Mouse (Mus musculus) MEL (cell line): ENCODE measurements around the gene Tada2a. TPM values are rescaled to one million over a fixed set of nuclear protein-coding genes. Genes with fewer than 3 reads are reported as not detected.

Experiments used
- DNase-seq: peaks from one replicate; pipeline ENCODE4 v3.0.0; 2011; ENCODE audit warnings: low read depth, low spot score
- H3K27ac ChIP-seq: 2 replicates; pipeline ENCODE4 v1.5.1; 2012; ENCODE audit warnings: low read depth, mild to moderate bottlenecking, control low read depth, low read length, moderate library complexity; ENCODE audit not compliant: control insufficient read depth
- H3K27me3 ChIP-seq, 2 experiments: fragments of 150-350 bp in 1 of 2; sonication (generic) in 1 of 2; 2 replicates each; pipeline ENCODE4 v1.6.1; 2012; ENCODE audit warnings: low read length in 2 of 2, mild to moderate bottlenecking in 2 of 2, improper control_type of control experiment in 1 of 2, moderate library complexity in 1 of 2; ENCODE audit not compliant: insufficient read depth in 2 of 2, control insufficient read depth in 1 of 2
- H3K36me3 ChIP-seq, 2 experiments: 2 replicates each; pipeline ENCODE4 v1.6.1; 2012 to 2014; ENCODE audit warnings: low read length in 2 of 2, improper control_type of control experiment in 1 of 2, inconsistent platforms in 1 of 2, mild to moderate bottlenecking in 1 of 2; ENCODE audit not compliant: insufficient read depth in 2 of 2, control insufficient read depth in 1 of 2
- H3K4me1 ChIP-seq, 2 experiments: fragments of 150-350 bp in 1 of 2; sonication (generic) in 1 of 2; 2 replicates each; pipeline ENCODE4 v1.6.1; 2012; ENCODE audit warnings: low read length in 2 of 2, improper control_type of control experiment in 1 of 2, mild to moderate bottlenecking in 1 of 2; ENCODE audit not compliant: insufficient read depth in 2 of 2, control insufficient read depth in 1 of 2
- H3K4me3 ChIP-seq, 2 experiments: fragments of 150-350 bp in 1 of 2; sonication (generic) in 1 of 2; 2 replicates each; pipeline ENCODE4 v1.5.1; 2012; ENCODE audit warnings: low read depth in 2 of 2, low read length in 2 of 2, mild to moderate bottlenecking in 2 of 2, moderate library complexity in 2 of 2, control low read depth in 1 of 2, improper control_type of control experiment in 1 of 2; ENCODE audit not compliant: control insufficient read depth in 1 of 2, insufficient read depth in 1 of 2
- H3K79me2 ChIP-seq: 2 replicates; pipeline ENCODE4 v1.6.1; 2012; ENCODE audit warnings: mild to moderate bottlenecking, low read length, moderate library complexity; ENCODE audit not compliant: control insufficient read depth, poor library complexity, insufficient read depth
- H3K9ac ChIP-seq: 2 replicates; pipeline ENCODE4 v1.6.1; 2012; ENCODE audit warnings: low read depth, mild to moderate bottlenecking, control low read depth, low read length, moderate library complexity; ENCODE audit not compliant: control insufficient read depth, poor library complexity, severe bottlenecking
- H3K9me3 ChIP-seq: fragments of 150-350 bp; sonication (generic); replicated peaks from 2 replicates; pipeline ENCODE4 v1.6.1; 2012; ENCODE audit warnings: mild to moderate bottlenecking, low read length, improper control_type of control experiment, moderate library complexity; ENCODE audit not compliant: insufficient read depth
- BHLHE40 ChIP-seq: IDR thresholded peaks from 2 replicates; pipeline ENCODE4 v1.6.1; 2012; ENCODE audit warnings: low read depth, mild to moderate bottlenecking, inconsistent platforms, low read length, improper control_type of control experiment, borderline replicate concordance
- CHD1 ChIP-seq: IDR thresholded peaks from 2 replicates; pipeline ENCODE4 v1.6.1; 2012; ENCODE audit warnings: low read depth, mild to moderate bottlenecking, inconsistent platforms, low read length, improper control_type of control experiment
- CTCF ChIP-seq, 3 experiments: IDR thresholded peaks in 2 of 3; conservative IDR thresholded peaks in 1 of 3; 2 replicates each; pipeline ENCODE4 v1.5.1; 2011 to 2012; ENCODE audit warnings: low read length in 3 of 3, low read depth in 2 of 3, mild to moderate bottlenecking in 2 of 3, improper control_type of control experiment in 1 of 3, inconsistent platforms in 1 of 3, mixed read lengths in 1 of 3, moderate library complexity in 1 of 3; ENCODE audit not compliant: control insufficient read depth in 1 of 3, insufficient read depth in 1 of 3, poor library complexity in 1 of 3, severe bottlenecking in 1 of 3
- KAT2A ChIP-seq: conservative IDR thresholded peaks from 2 replicates; pipeline ENCODE4 v1.6.1; 2012; ENCODE audit warnings: low read depth, low read length, improper control_type of control experiment, inconsistent platforms
- MAFK ChIP-seq: IDR thresholded peaks from 2 replicates; pipeline ENCODE4 v1.6.1; 2011; ENCODE audit warnings: low read depth, mild to moderate bottlenecking, low read length, improper control_type of control experiment, borderline replicate concordance
- MAX ChIP-seq: IDR thresholded peaks from 2 replicates; pipeline ENCODE4 v1.6.1; 2011; ENCODE audit warnings: low read length, improper control_type of control experiment
- MAZ ChIP-seq: IDR thresholded peaks from 2 replicates; pipeline ENCODE4 v1.6.1; 2012; ENCODE audit warnings: low read depth, mild to moderate bottlenecking, inconsistent platforms, low read length, improper control_type of control experiment
- MEF2A ChIP-seq: IDR thresholded peaks from 2 replicates; pipeline ENCODE4 v1.6.1; 2014; ENCODE audit warnings: low read depth, mild to moderate bottlenecking, inconsistent platforms, low read length, improper control_type of control experiment; ENCODE audit not compliant: poor library complexity, insufficient replicate concordance, severe bottlenecking; ENCODE audit errors: extremely low read depth
- MYB ChIP-seq: IDR thresholded peaks from 2 replicates; pipeline ENCODE4 v1.6.1; 2011; ENCODE audit warnings: mild to moderate bottlenecking, low read depth, low read length, improper control_type of control experiment
- MYC ChIP-seq: IDR thresholded peaks from 2 replicates; pipeline ENCODE4 v1.6.1; 2011; ENCODE audit warnings: low read depth, mild to moderate bottlenecking, low read length, improper control_type of control experiment, moderate library complexity
- NELFE ChIP-seq: IDR thresholded peaks from 2 replicates; pipeline ENCODE4 v1.6.1; 2011; ENCODE audit warnings: low read depth, low read length, improper control_type of control experiment
- POLR2AphosphoS2 ChIP-seq: IDR thresholded peaks from 2 replicates; pipeline ENCODE4 v1.6.1; 2011; ENCODE audit warnings: low read length, improper control_type of control experiment
- POLR2AphosphoS5 ChIP-seq: IDR thresholded peaks from 2 replicates; pipeline ENCODE4 v1.6.1; 2012; ENCODE audit warnings: low read depth, borderline replicate concordance, mild to moderate bottlenecking, inconsistent platforms, low read length, moderate library complexity, mixed read lengths
- UBTF ChIP-seq: IDR thresholded peaks from 2 replicates; pipeline ENCODE4 v1.6.1; 2012; ENCODE audit warnings: low read depth, mild to moderate bottlenecking, inconsistent platforms, low read length, improper control_type of control experiment, moderate library complexity, borderline replicate concordance; ENCODE audit not compliant: insufficient read depth
- USF2 ChIP-seq, 2 experiments: IDR thresholded peaks; 2 replicates each; pipeline ENCODE4 v1.6.1; 2011 to 2012; ENCODE audit warnings: improper control_type of control experiment in 2 of 2, low read length in 2 of 2, borderline replicate concordance in 1 of 2, inconsistent platforms in 1 of 2, low read depth in 1 of 2, mild to moderate bottlenecking in 1 of 2; ENCODE audit not compliant: insufficient read depth in 1 of 2
- ZKSCAN1 ChIP-seq: IDR thresholded peaks from 2 replicates; pipeline ENCODE4 v1.6.1; 2012; ENCODE audit warnings: low read depth, mild to moderate bottlenecking, inconsistent platforms, low read length, improper control_type of control experiment, moderate library complexity
- ZNF384 ChIP-seq: IDR thresholded peaks from 2 replicates; pipeline ENCODE4 v1.6.1; 2012; ENCODE audit warnings: low read depth, mild to moderate bottlenecking, inconsistent platforms, low read length, improper control_type of control experiment
- polyA plus RNA-seq, 2 experiments: library from polyadenylated mRNA; stranded (reverse) in 1 of 2; unstranded in 1 of 2; fragments of >175 nt in 1 of 2; fragments of >200 nt in 1 of 2; gene quantifications; 2 replicates each; pipeline versions ENCODE4 v1.2.1 to v1.2.4; 2012; ENCODE audit warnings: low replicate concordance in 2 of 2, low read depth in 1 of 2; ENCODE audit not compliant: insufficient read length in 2 of 2, insufficient read depth in 1 of 2, missing spikeins in 1 of 2
- total RNA-seq: library from RNA; depleted of rRNA; stranded (reverse); fragments of 300-350 nt; gene quantifications from 2 replicates; pipeline ENCODE4 v1.2.3, GENCODE M21; 2012

The Tada2a gene
- total and polyA plus RNA-seq, 3 experiments: 35.9 to 37.8 TPM; not detected in 1

GRCm38 (mm10) chr11:84079361-84079760 lies 50.0 kb downstream of the Tada2a start:
- Histone ChIP-seq H3K27ac (no peak overlapping the region), H3K36me3 (no peaks in the 10 kb centered on the region), H3K4me3 (no peak overlapping the region), H3K9me3 (no peaks in the 10 kb centered on the region), H3K4me1 (no peaks in the 10 kb centered on the region), H3K79me2 (no peaks in the 10 kb centered on the region), H3K27me3 (no peaks in the 10 kb centered on the region), H3K9ac (no peak overlapping the region)
- no peak for DNase-seq
- no peak for TF ChIP-seq MAZ
- no peak for TF ChIP-seq POLR2AphosphoS5
- TF ChIP-seq ZKSCAN1: no peak
- no peak for TF ChIP-seq USF2 (IDR thresholded peaks at IDR 0.05; ENCODE audit: borderline replicate concordance in 1 of 2, insufficient read depth in 1 of 2, low read depth in 1 of 2, low read length in 2 of 2)
- TF ChIP-seq ZNF384: no peak
- no peak for TF ChIP-seq CTCF (IDR thresholded peaks at IDR 0.05 in 2 of 3, conservative IDR thresholded peaks at IDR 0.05 in 1 of 3; ENCODE audit: control insufficient read depth in 1 of 3, insufficient read depth in 1 of 3, low read depth in 2 of 3, low read length in 3 of 3, poor library complexity in 1 of 3, severe bottlenecking in 1 of 3)
- no peak for TF ChIP-seq CHD1
- no peak for TF ChIP-seq MAX
- TF ChIP-seq MYB: no peak
- no peak for TF ChIP-seq MYC

GRCm38 (mm10) chr11:84078601-84079000 lies 50.8 kb downstream of the Tada2a start:
- H3K27me3 ChIP-seq: no peaks in the 10 kb centered on the region
- H3K9ac ChIP-seq: no peak overlapping the region
- no peaks in the 10 kb centered on the region for H3K9me3 ChIP-seq
- no peak for DNase-seq
- TF ChIP-seq KAT2A: no peak
- TF ChIP-seq MAFK: no peak
- TF ChIP-seq UBTF: no peak
- TF ChIP-seq ZKSCAN1: no peak
- TF ChIP-seq MEF2A: no peak
- TF ChIP-seq NELFE: no peak
- TF ChIP-seq CHD1: no peak
- no peak for TF ChIP-seq BHLHE40
- no peak for TF ChIP-seq POLR2AphosphoS2
- H3K27ac ChIP-seq: no peak overlapping the region
- no peaks in the 10 kb centered on the region for H3K36me3 ChIP-seq
- no peaks in the 10 kb centered on the region for H3K79me2 ChIP-seq
- no peak overlapping the region for H3K4me3 ChIP-seq
- H3K4me1 ChIP-seq: no peaks in the 10 kb centered on the region
